Mouse (Mus musculus): ENCODE results near the gene Fscn1. TPM values are rescaled to one million over a fixed set of nuclear protein-coding genes. Genes with fewer than 3 reads are reported as not detected.

Fscn1 gene
- polyA plus RNA-seq, 1 experiment from 2014 or later, result 7.3 TPM

GRCm38 (mm10) chr5:142994746-142995145 lies 34.6 kb downstream of the Fscn1 start:
- 87% methylated on average over 2 of the region's 2 CpGs for WGBS (ENCODE audit: insufficient replicate concordance)

GRCm38 (mm10) chr5:142997526-142997925 lies 37.4 kb downstream of the Fscn1 start:
- no peak overlapping the region for H3K4me3 ChIP-seq (ENCODE audit: low read depth, low read length)
- H3K4me2 ChIP-seq (ENCODE audit: low read depth, low read length), result no peak overlapping the region
- no peak overlapping the region for H3K27ac ChIP-seq (ENCODE audit: low read depth)
- H3K4me1 ChIP-seq (ENCODE audit: insufficient read depth), result peaks cover 17% of the 10 kb centered on the region
- H3K9me3 ChIP-seq (ENCODE audit: low read length), result no peaks in the 10 kb centered on the region
- no peaks in the 10 kb centered on the region for H3K27me3 ChIP-seq (ENCODE audit: insufficient read depth, low read length)
- 63% methylated on average over 9 of the region's 9 CpGs for WGBS (ENCODE audit: insufficient replicate concordance)
- no peak for ATAC-seq
- no peak overlapping the region for H3K9ac ChIP-seq (replicated peaks)
- TF ChIP-seq CTCF (IDR thresholded peaks at IDR 0.05; ENCODE audit: low read depth) (no peak), EP300 (IDR thresholded peaks at IDR 0.05; ENCODE audit: low read depth) (no peak)
- DNase-seq, result no peak
- H3K36me3 ChIP-seq (replicated peaks; ENCODE audit: insufficient read depth, low read length), result peaks cover 20% of the 10 kb centered on the region

More at GRCm38 (mm10) chr5:142994746-142995145, 34.6 kb downstream of the Fscn1 start:
- H3K36me3 ChIP-seq (replicated peaks; ENCODE audit: insufficient read depth, low read length), result peaks cover 38% of the 10 kb centered on the region
- no peak overlapping the region for H3K9ac ChIP-seq (replicated peaks)
- no peak overlapping the region for H3K4me3 ChIP-seq (ENCODE audit: low read depth, low read length)
- ATAC-seq, result no peak
- no peaks in the 10 kb centered on the region for H3K9me3 ChIP-seq (ENCODE audit: low read length)
- DNase-seq, result no peak
- H3K4me1 ChIP-seq (ENCODE audit: insufficient read depth), result peaks cover 9% of the 10 kb centered on the region
- no peak overlapping the region for H3K4me2 ChIP-seq (ENCODE audit: low read depth, low read length)
- H3K27ac ChIP-seq (ENCODE audit: low read depth), result no peak overlapping the region
- TF ChIP-seq EP300 (IDR thresholded peaks at IDR 0.05; ENCODE audit: low read depth) (no peak), CTCF (IDR thresholded peaks at IDR 0.05; ENCODE audit: low read depth) (no peak)
- H3K27me3 ChIP-seq (ENCODE audit: insufficient read depth, low read length), result no peaks in the 10 kb centered on the region

GRCm38 (mm10) chr5:142998171-142998570 lies 38.0 kb downstream of the Fscn1 start:
- H3K9me3 ChIP-seq (ENCODE audit: low read length), result no peaks in the 10 kb centered on the region
- TF ChIP-seq CTCF (IDR thresholded peaks at IDR 0.05; ENCODE audit: low read depth) (no peak), EP300 (IDR thresholded peaks at IDR 0.05; ENCODE audit: low read depth) (no peak)
- H3K9ac ChIP-seq (replicated peaks), result no peak overlapping the region
- 58% methylated on average over 2 of the region's 2 CpGs for WGBS (ENCODE audit: insufficient replicate concordance)
- no peak overlapping the region for H3K4me3 ChIP-seq (ENCODE audit: low read depth, low read length)
- H3K4me2 ChIP-seq (ENCODE audit: low read depth, low read length), result no peak overlapping the region
- no peak overlapping the region for H3K27ac ChIP-seq (ENCODE audit: low read depth)
- no peaks in the 10 kb centered on the region for H3K27me3 ChIP-seq (ENCODE audit: insufficient read depth, low read length)
- peaks cover 17% of the 10 kb centered on the region for H3K36me3 ChIP-seq (replicated peaks; ENCODE audit: insufficient read depth, low read length)
- peak; percentile 60 for ATAC-seq
- no peak for DNase-seq
- peaks cover 17% of the 10 kb centered on the region for H3K4me1 ChIP-seq (ENCODE audit: insufficient read depth)

GRCm38 (mm10) chr5:143000091-143000490 lies 39.9 kb downstream of the Fscn1 start:
- no peaks in the 10 kb centered on the region for H3K27me3 ChIP-seq (ENCODE audit: insufficient read depth, low read length)
- WGBS (ENCODE audit: insufficient replicate concordance), result 47% methylated on average over 4 of the region's 4 CpGs

GRCm38 (mm10) chr5:143000654-143001500 lies 40.7 kb downstream of the Fscn1 start:
- H3K36me3 ChIP-seq (replicated peaks; ENCODE audit: insufficient read depth, low read length), result peaks cover 10% of the 10 kb centered on the region; the same call in 1 of the 2 replicates
- H3K4me1 ChIP-seq (ENCODE audit: insufficient read depth), result peaks cover 17% of the 10 kb centered on the region
- peak; percentile 36; the same call in 1 of the 2 replicates for ATAC-seq
- no peaks in the 10 kb centered on the region for H3K27me3 ChIP-seq (ENCODE audit: insufficient read depth, low read length)
- peak overlapping the region; percentile 78 for H3K27ac ChIP-seq (ENCODE audit: low read depth)
- no peak overlapping the region for H3K4me2 ChIP-seq (ENCODE audit: low read depth, low read length)
- TF ChIP-seq CTCF (IDR thresholded peaks at IDR 0.05; ENCODE audit: low read depth) (no peak), EP300 (IDR thresholded peaks at IDR 0.05; ENCODE audit: low read depth) (no peak)
- DNase-seq, result no peak
- 52% methylated on average over 9 of the region's 9 CpGs for WGBS (ENCODE audit: insufficient replicate concordance)
- no peak overlapping the region for H3K9ac ChIP-seq (replicated peaks)
- H3K9me3 ChIP-seq (ENCODE audit: low read length), result no peaks in the 10 kb centered on the region
- no peak overlapping the region for H3K4me3 ChIP-seq (ENCODE audit: low read depth, low read length)

More at GRCm38 (mm10) chr5:143000091-143000490, 39.9 kb downstream of the Fscn1 start:
- ATAC-seq, result no peak
- Histone ChIP-seq H3K4me1 (ENCODE audit: insufficient read depth) (peaks cover 17% of the 10 kb centered on the region), H3K9ac (replicated peaks) (no peak overlapping the region), H3K36me3 (replicated peaks; ENCODE audit: insufficient read depth, low read length) (peaks cover 10% of the 10 kb centered on the region; the same call in 1 of the 2 replicates), H3K9me3 (ENCODE audit: low read length) (no peaks in the 10 kb centered on the region), H3K27ac (ENCODE audit: low read depth) (peak overlapping the region; percentile 78; the same call in 1 of the 2 replicates), H3K4me2 (ENCODE audit: low read depth, low read length) (no peak overlapping the region), H3K4me3 (ENCODE audit: low read depth, low read length) (no peak overlapping the region)
- TF ChIP-seq EP300 (IDR thresholded peaks at IDR 0.05; ENCODE audit: low read depth) (no peak), CTCF (IDR thresholded peaks at IDR 0.05; ENCODE audit: low read depth) (no peak)
- no peak for DNase-seq

DNA sequence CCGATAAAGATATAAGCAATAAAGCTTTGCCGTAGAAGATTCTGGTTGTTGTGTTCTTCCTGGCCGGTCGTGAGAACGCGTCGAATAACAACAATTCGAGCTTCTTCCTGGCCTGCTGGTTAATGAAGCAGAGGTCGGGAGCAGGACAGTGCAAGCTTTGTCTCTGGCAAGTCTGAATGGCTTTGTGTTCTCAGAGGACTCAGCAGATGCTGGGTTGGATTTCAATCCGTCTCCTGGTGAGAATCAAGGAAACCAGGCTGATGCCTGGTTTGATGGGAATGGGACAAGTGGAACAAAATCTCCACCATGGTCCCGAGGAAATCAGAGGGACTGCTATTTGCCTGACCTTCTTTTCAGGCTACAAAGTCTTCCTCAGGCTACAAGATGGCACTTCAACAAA lies 49.2 kb downstream of the Fscn1 start:
- H3K27me3 ChIP-seq (ENCODE audit: insufficient read depth, low read length), result no peaks in the 10 kb centered on the region
- no peak overlapping the region for H3K4me3 ChIP-seq (ENCODE audit: low read depth, low read length)
- no peaks in the 10 kb centered on the region for H3K4me1 ChIP-seq (ENCODE audit: insufficient read depth)
- no peak overlapping the region for H3K27ac ChIP-seq (ENCODE audit: low read depth)
- WGBS (ENCODE audit: insufficient replicate concordance), result 93% methylated on average over 10 of the region's 11 CpGs
- no peak for ATAC-seq
- no peak overlapping the region for H3K4me2 ChIP-seq (ENCODE audit: low read depth, low read length)
- no peaks in the 10 kb centered on the region for H3K9me3 ChIP-seq (ENCODE audit: low read length)
- no peak for TF ChIP-seq EP300 (IDR thresholded peaks at IDR 0.05; ENCODE audit: low read depth)
- peaks cover 39% of the 10 kb centered on the region for H3K36me3 ChIP-seq (replicated peaks; ENCODE audit: insufficient read depth, low read length)
- DNase-seq, result no peak
- H3K9ac ChIP-seq (replicated peaks), result no peak overlapping the region
